ENCODE assay signal across 9 mouse cellular contexts in the genomic region with DNA sequence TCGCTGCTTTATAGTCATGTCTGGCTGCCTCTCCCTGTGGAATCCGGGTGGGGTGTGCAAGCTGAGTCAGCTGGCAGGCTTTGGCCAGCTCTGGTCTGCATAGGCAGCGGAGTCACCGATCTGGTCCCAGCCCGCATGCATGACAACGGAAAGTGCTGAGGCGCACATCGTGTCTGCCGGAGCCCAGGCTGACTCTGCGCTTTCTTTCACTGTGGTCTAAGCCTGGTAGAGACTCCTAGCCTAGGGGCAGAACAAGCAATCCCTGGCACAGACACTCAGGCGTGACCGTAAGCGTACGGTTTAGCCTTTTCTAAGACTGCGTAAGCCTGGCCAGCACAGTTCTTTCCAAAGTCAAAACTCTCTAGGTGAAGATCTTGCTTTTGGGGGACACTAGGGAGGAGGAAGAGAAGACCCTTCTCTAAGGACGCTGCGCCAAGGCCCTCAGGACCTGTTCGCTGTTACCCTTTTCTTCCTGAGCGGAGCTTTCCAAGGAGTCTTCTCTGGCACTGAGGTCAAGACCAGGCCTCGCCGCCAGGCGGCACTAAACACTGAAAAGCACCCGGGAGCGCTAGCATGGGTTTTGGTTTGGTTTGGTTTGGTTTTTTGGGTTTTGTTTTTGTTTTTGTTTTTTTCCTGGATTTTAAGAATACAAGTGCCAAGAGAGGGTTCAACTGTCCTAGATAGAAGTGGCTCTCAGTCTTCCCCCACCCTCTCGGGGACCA. TPM values are rescaled to one million over a fixed set of nuclear protein-coding genes. Genes with fewer than 3 reads are reported as not detected.
DNase-seq lines count a peak whose midpoint lies in the region; ATAC-seq lines count a peak whose summit lies in the region.
"Had no signal": no experiment of that assay in that cellular context is flagged by ENCODE, and none has a peak within 500 bp of the region (broad histone marks: within the 10 kb centered on the region; RNA-seq: fewer than 3 reads in every experiment).

Cryba2 (minus strand) TSS at position 10 of the 722 bp plus-strand sequence.

- H3K4me2 ChIP-seq in heart, embryonic 12.5 days = 0 out of 2 replicates have a peak within 1 kb of the TSS, but pooled peaks have one; percentile 4
- peak within 1 kb of the TSS; percentile 55 for H3K4me2 ChIP-seq in midbrain, embryonic 16.5 days (ENCODE audit: low read length)

- peaks cover 17% of the 10 kb centered on the region for H3K4me1 ChIP-seq in heart, embryonic 12.5 days (replicated peaks)
- H3K4me1 ChIP-seq in midbrain, embryonic 16.5 days (ENCODE audit: control insufficient read depth, insufficient read depth, low read length) = peaks cover 16% of the 10 kb centered on the region

- intact Hi-C loops in heart, postnatal 25 days (cut with DNase I) = no loop called here
- intact Hi-C loops in heart, postnatal 10 days (cut with DNase I) = no loop called here

- no peak within 1 kb of the TSS for H3K9ac ChIP-seq in heart, embryonic 12.5 days
- H3K9ac ChIP-seq in midbrain, embryonic 16.5 days (ENCODE audit: low read depth, low read length) = peak within 1 kb of the TSS; percentile 34; the same call in 1 of the 2 replicates

- peaks cover 90% of the 10 kb centered on the region for H3K27me3 ChIP-seq in heart, embryonic 12.5 days (replicated peaks)
- peaks cover 64% of the 10 kb centered on the region for H3K27me3 ChIP-seq in midbrain, embryonic 16.5 days (ENCODE audit: control insufficient read depth, insufficient read depth, low read depth, low read length)

- DNase-seq in heart, postnatal 25 days (ENCODE audit: low spot score) = no peak
- peak; percentile 87 for DNase-seq in MN1 (ENCODE audit: low spot score)
- DNase-seq in cerebellum, postnatal 4 days (ENCODE audit: low spot score in 2 of 2) = peak; percentile 48 to 75
- DNase-seq in heart, postnatal 10 days = peak; percentile 24 to 51
- peak; percentile 71 to 75 for DNase-seq in kidney, postnatal 4 days

- WGBS in heart, embryonic 12.5 days = 4% methylated on average over 25 of the region's 25 CpGs
- 2% methylated on average over 25 of the region's 25 CpGs for WGBS in midbrain, embryonic 16.5 days

- no peak for ATAC-seq in heart, embryonic 12.5 days (ENCODE audit: insufficient number of reproducible peaks, low FRiP score)
- ATAC-seq in midbrain, embryonic 16.5 days = peak; percentile 71
- ATAC-seq in erythroid progenitor cell, adult 5-6 weeks (replicated peaks; ENCODE audit: low FRiP score, poor library complexity, severe bottlenecking) = no peak

- H3K4me3 ChIP-seq in heart, embryonic 12.5 days = 0 out of 2 replicates have a peak within 1 kb of the TSS, but pooled peaks have one; percentile 2
- H3K4me3 ChIP-seq in midbrain, embryonic 16.5 days (ENCODE audit: low read depth, low read length) = peak within 1 kb of the TSS; percentile 27

- no peaks in the 10 kb centered on the region for H3K36me3 ChIP-seq in heart, embryonic 12.5 days
- no peaks in the 10 kb centered on the region for H3K36me3 ChIP-seq in midbrain, embryonic 16.5 days (ENCODE audit: control insufficient read depth, insufficient read depth, low read length)

- no peak within 1 kb of the TSS for H3K27ac ChIP-seq in heart, embryonic 12.5 days (ENCODE audit: poor library complexity, severe bottlenecking)
- no peak within 1 kb of the TSS for H3K27ac ChIP-seq in midbrain, embryonic 16.5 days (ENCODE audit: low read length)

- H3K9me3 ChIP-seq in heart, embryonic 12.5 days (replicated peaks) = no peaks in the 10 kb centered on the region
- H3K9me3 ChIP-seq in midbrain, embryonic 16.5 days (replicated peaks; ENCODE audit: control insufficient read depth, low read length, poor library complexity, severe bottlenecking) = no peaks in the 10 kb centered on the region

RNA-seq across cellular contexts. Expression of gene Cryba2, which starts in this region (rescaled TPM):
- not detected in 2 replicates for polyA plus RNA-seq in heart, embryonic 12.5 days (2016; fragmentation: Nextera tagmentation; extraction: Ambion mirVana)
- not detected for total RNA-seq in heart, postnatal 25 days (2021)
- total RNA-seq in heart, postnatal 10 days (2021) = not detected
- polyA plus RNA-seq in midbrain, embryonic 16.5 days (2015; fragmentation: Nextera tagmentation; extraction: Ambion mirVana) = 0.45 and 0.51 TPM in 2 replicates
- not detected in 2 replicates for total RNA-seq in erythroid progenitor cell, adult 5-6 weeks (2015; ENCODE audit: low replicate concordance)
- not detected in 2 replicates for total RNA-seq in erythroid progenitor cell, adult 5-6 weeks (2017; ENCODE audit: low replicate concordance)
- polyA plus RNA-seq: limb, embryonic 14.5 days had no signal

Comparison
In these comparisons a context has a peak if more than half of its experiments do, and no peak if none do; other contexts are left out.
1. Peak in DNase-seq in heart, postnatal 10 days; RNA of the gene not detected or under 1 TPM.
2. Peak in ATAC-seq, H3K4me3 ChIP-seq, H3K9ac ChIP-seq and H3K4me2 ChIP-seq in midbrain, embryonic 16.5 days; RNA of the gene not detected or under 1 TPM.